Mouse (Mus musculus) G1E-ER4 (cell line): ENCODE results near the gene Fkbp6. TPM values are rescaled to one million over a fixed set of nuclear protein-coding genes. Genes with fewer than 3 reads are reported as not detected.

Experiments
- GATA1 ChIP-seq: IDR thresholded peaks from one replicate; pipeline ENCODE4 v1.8.0; 2012; ENCODE audit warnings: low read length, inconsistent platforms
- polyA plus RNA-seq: library from polyadenylated mRNA; stranded (reverse); fragments of >175 nt; gene quantifications from 2 replicates; pipeline ENCODE4 v1.2.3, GENCODE M21; 2012

Gene Fkbp6
- not detected in 2 replicates for polyA plus RNA-seq

DNA sequence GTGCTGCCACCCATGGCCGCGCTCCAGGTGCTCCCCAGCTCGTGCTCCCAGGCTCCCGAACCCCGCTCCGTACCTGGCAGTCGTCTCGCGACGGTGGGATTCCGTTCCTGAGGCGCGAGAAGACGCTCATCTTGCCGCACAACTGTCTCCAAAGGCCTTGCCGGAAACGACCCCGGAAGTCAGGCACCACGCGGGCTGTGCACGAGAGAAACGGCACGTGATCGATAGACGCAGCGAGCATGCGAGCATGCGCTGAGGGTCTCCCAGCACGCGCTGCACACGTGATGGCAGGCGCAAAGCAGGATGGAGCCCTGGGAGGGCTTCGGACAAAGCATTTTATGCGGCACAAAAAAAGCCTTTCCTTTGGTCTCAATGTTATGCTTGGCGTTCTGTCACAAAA lies at the start of gene Fkbp6:
Gene Fkbp6 (minus strand): TSS at position 183 of the 400 bp plus-strand sequence.
- TF ChIP-seq GATA1: no peak

DNA sequence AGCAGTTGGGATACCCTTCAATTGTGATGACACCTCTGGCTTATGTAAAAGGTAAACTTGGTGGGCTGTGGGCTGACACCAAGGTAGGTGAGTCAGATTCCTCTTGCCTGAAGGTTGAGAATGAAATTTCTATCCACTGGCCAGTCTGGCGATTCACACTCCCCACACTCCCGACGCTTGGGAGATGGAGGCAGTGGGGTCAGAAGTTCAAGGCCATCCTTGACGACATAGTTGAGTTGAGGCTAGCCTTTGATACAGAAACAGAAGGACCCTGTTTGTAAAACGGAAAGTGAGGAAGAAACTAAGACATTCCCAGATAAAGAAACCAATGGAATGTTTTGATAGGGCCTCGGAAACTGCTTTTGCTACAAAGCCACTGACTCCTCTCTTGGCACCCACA lies 49.5 kb upstream of the Fkbp6 start:
- TF ChIP-seq GATA1: no peak

DNA sequence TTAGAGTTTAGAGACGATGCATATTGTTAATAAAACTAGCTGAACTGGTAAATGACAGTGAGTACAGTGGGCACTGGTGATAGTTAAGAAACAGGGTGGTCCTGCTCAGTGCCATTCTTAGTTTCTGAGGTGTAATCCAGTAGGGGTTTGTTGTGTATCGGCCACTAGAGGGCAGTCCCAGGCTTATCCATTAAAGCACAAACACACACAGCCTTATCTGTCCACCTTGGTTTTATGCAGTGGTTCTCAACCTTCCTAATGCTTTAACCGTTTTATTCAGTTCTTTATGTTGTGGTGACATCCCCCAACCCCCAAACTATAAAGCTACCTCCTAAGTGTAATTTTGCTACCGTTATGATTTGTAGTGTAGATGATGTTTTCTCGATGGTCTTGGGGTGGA lies 46.0 kb upstream of the Fkbp6 start:
- no peak for TF ChIP-seq GATA1

DNA sequence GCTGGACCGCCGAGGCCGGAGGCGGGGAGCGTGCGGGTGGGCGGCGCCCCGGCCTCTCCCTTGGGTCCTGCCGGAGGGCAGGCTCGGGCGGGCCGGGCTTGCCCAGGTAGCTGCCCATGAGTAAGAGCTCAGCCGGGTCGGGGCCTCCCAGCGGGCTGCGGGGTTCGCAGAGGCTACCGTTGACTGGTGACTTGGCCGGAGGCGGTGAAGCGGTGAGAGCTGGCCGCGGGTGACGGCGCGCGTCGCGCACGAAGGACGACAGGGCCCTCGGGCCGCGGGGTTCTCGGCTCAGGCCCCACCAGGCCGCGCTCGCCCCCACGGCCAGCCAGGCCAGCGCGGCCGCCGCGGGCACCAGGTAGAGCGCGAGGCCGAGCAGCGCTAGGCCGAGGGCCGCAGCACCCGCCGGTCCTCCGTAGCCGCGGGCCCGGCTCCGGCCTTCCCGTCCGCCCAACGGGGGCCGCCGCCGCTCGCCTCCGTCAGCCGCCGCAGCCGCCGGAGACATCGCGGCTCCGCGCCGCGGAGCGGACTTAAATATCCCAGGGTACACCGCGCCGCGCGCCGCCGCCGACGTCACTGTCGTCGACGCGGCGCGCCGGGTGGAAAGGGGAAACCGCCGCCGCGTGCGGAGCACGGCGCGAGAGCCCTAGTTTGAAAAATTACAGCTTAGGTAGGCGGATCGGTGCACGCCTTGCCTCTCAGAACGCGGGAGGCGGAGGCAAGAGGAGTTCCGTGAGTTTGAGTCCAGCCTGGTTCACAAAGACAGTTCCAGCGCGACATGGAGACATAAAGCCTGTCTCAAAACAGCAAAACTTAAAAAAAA lies 44.4 kb upstream of the Fkbp6 start, which contains the start of gene Pom121:
Gene Pom121 (minus strand): TSS at position 543 of the 820 bp plus-strand sequence.
- TF ChIP-seq GATA1: no peak

DNA sequence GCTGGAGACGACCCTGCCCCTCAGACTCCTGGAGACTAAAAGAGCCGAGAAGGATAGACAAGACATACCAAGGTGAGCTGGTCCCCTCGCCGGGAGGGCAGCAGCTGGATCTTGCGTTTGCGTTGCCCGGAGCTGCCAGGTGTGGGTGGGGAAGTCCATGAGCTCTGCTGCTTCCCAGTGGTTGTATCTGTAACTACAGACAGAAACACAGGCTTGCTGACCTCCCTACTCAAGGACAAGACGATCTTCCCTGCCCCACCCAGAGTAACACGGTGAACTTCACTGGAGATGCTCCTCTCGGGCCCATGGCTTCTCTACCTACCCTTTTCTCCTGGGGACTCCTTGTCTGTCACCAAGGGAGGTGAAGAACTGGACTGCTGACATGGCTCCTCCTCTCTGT lies 33.9 kb upstream of the Fkbp6 start:
- no peak for TF ChIP-seq GATA1

DNA sequence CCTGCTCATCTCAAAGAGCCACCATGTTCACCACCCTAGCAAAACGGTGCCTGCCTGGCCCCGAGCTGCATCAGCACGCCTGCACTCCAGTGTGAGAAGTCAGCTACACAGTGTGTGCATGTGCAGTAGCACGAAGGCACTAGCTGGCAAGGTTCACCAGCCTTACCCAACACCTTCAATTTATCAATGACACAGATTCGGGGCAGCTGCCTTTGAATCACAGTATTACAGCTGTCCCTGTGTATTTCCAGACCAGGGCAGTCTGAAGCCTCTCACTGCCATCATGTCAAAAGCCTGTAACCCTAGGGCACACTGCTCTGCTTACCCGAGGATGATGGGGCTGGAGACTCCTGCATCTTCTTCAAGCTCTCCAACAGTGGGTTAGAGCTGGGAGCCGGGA lies 32.9 kb upstream of the Fkbp6 start:
- TF ChIP-seq GATA1: no peak

DNA sequence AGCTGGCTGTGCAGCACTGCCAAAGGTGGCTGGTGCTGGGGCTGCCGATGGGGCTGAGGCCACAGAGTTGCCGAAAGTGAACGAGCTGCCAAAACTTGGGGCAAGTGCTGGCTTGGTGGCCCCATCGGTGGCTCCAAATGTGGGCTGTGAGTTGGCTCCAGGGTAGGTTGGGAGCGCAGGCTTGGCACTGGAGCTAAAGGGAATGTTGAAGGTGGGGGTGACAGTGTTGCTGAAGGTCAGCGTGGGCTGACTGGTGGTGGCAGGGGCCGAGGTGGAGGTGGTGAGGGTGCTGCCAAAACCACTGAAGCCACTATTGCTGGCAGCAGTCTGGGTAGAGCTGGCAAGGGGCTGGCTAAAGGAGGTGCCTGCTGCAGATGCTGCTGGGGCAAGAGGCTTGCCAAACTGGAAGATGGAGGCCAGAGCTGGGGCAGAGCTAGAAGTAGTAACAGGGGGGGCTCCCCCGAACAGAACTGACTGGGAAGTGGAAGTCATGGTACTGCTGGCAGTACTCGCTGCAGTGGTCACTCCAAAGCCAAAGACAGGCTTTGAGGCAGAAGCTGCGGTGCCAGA lies 31.6 kb upstream of the Fkbp6 start:
- no peak for TF ChIP-seq GATA1

DNA sequence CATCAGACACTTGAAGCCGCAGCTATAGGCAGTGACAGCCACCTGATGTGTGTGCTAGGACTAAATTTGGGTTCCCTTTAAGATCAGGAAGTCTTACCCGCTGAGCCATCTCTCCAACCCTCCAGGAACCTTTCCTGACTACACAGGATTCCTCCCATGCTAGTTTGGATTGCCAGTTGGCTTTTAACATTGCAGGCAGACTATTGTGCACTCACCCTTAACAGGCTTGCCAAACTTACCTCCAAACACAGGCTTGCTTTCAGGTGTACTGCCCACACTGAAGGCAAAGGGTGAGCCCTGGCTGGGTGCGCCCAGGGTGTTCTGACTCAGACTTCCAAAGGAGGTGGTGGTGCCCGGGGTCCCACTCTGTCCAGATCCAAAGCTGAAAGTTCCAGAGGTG lies 30.8 kb upstream of the Fkbp6 start:
- no peak for TF ChIP-seq GATA1

DNA sequence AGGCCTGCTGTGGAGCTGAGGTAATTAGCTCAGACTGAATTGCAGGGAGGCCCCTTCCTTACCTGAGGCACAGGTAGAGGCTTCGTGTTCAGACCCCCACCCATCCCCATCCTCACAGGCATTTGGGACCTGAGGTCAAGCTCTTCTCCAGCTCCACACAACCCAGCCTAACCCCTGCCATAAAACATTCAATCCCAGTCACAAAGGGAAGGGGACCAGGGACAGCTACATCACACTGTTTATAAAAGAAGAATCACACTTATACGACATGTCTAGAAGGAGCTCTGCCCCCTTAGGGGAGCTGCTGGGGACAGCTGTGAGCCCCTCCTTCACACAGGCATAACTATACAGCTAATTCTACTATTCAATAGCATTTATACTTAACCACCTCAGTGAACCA lies 26.5 kb upstream of the Fkbp6 start:
- TF ChIP-seq GATA1: no peak

DNA sequence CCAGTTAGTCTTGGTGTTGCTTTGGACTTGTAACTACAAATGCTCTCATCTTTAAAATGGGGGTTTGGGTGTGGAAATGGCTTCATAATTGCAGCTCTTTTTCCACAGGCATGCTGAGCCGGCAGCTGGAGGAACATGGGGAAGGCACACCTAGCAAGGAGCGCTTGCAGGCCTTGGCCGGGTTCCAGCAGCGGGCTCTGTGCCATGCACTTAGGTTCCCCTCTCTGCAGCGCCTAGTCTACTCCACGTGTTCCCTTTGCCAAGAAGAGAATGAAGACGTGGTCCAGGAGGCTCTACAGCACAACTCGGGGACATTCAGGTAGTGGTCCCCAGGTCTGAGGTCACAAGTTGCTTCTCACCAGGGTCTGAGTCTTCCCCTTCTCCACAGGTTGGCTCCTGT lies 25.3 kb upstream of the Fkbp6 start:
- TF ChIP-seq GATA1: no peak

DNA sequence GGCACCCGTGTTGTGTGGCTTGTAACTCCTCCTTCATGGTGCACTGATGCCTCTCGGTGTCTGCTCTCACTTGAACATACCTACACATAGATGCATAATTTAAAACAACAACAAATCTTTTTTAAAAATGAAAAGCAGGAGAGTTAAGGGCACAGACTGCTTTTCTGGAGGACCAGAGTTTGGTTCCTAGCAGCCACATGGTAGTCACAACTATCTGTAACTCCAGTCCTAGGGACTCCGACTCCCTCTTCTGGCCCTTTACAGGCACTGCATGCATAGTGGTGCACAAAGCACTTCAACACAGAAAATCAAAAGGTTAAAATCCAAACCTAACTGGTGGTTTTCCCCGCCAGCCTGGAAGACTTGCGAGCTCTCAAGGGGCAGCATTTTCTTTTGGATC lies 23.8 kb upstream of the Fkbp6 start:
- TF ChIP-seq GATA1: no peak

DNA sequence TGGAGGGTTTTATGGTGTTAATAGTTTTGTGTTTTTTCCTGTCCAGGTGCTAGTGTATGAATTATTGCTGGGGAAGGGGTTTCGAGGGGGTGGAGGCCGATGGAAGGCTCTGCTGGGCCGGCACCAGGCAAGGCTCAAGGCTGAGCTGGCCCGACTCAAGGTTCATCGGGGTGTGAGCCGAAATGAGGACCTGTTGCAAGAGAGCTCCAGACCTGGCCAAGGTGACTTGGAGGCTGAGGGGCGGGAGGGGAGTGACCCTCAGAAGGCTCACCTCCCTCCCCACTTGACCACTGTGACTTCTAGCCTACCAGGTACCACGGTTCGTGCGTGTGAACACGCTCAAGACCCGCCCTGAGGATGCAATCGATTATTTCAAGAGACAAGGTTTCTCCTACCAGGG lies 21.4 kb upstream of the Fkbp6 start:
- TF ChIP-seq GATA1: no peak

DNA sequence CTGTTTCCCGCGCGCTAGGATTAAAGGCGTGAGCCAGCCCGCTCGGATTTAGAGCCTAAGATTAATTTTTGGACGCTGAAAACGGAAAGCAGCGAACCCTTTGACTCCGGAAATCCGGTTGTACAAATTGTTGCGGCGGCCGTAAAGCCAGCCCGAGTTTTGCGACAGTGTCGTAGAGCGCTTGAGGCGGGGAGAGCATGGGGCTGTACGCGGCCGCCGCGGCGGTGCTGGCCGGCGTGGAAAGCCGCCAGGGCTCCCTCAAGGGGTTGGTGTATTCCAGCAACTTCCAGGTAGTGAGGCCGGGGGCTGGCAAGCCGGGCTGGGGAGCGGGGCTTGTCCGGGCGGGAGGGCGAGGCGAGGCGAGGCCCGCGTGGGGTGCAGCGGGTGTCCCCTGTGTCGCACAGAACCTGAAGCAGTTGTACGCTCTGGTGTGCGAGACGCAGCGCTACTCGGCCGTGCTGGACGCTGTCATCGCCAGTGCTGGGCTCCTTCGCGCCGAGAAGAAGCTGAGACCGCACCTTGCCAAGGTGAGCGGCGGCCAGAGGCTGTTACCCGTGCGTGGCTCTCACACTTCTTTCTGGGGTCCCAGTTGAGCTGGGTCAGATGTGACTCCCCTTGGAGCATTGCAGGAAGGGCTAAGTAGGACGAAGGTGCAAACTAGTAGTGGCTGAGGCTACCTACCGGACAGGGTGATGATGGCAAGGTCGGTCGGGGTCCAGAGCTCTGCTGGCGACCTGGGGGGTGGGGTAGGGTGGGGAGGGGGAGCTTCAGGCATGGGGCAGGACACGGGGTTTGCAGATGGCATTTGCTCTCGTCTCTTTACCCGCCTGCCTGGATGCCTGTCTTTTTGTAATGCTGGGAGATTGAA lies 20.2 kb upstream of the Fkbp6 start, which contains the start of gene Nsun5:
Gene Nsun5 (plus strand): TSS at position 167 of the 868 bp plus-strand sequence.
- no peak for TF ChIP-seq GATA1

DNA sequence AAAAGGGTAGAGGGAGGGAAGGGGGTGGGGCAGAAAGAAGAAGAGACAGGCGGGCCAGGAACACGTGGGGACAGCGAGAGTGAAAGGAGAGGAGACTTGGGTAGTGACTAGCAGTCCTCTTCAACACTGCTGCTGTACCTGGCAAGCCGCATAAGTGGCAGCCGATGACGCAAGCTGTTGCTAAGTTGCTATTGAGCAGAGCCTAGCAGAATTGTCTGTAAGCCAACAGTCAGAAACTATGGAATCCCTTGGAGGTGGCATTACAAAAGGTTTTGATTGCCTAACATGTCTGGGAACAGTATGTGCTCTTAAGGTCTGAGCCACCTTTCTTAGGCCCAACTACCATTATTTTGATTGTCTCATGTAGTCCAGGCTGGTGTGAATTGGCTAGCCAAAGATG lies 18.5 kb upstream of the Fkbp6 start:
- no peak for TF ChIP-seq GATA1

DNA sequence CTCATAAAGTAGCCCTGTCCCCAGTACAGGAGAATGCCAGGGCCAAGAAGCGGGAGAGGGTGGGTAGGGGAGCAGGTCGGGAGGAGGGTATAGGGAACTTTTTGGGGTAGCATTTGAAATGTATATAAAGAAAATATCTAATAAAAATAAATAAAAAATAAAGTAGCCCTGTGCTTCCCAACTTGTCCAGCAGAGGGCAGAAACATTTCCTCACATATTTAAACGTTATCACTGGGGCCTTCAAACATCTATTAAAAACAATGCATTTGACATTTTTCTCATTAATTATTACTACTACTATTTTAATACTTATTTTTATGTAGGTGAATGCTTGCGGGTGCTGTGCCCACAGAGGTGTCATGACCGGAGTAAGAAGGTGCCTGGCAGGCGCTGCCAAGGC lies 18.0 kb upstream of the Fkbp6 start:
- TF ChIP-seq GATA1: no peak

DNA sequence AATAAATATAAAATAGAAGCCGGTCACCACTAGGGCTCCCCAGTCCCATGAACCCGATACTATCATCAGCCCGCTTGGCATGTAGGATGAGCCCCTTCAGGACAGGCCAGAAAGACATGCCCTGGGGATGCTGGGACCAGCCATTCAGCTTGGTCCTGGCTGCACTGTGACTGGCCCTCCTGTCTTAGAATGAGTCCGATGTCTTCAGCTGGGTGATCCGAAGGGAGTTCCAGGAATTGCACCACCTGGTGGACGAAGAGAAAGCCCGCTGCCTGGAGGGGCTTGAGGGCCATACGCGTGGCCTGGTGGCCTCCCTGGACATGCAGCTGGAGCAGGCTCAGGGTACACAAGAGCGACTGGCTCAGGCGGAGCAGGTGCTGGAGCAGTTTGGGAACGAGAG lies 13.7 kb upstream of the Fkbp6 start:
- no peak for TF ChIP-seq GATA1
